Mouse (Mus musculus) cerebellum, adult 2 months (tissue): ENCODE measurements around the gene Tns1.

Experiments
- CTCF ChIP-seq: fragments of 200-500 bp; IDR thresholded peaks from 2 replicates; pipeline ENCODE4 v1.5.1; 2011; ENCODE audit warnings: low read depth, mild to moderate bottlenecking, control low read depth, low read length, moderate library complexity, borderline replicate concordance; ENCODE audit not compliant: insufficient read depth
- POLR2A ChIP-seq: fragments of 200-500 bp; IDR thresholded peaks from 2 replicates; pipeline ENCODE4 v1.6.1; 2011; ENCODE audit warnings: low read length, control low read depth, borderline replicate concordance; ENCODE audit not compliant: insufficient read depth

DNA sequence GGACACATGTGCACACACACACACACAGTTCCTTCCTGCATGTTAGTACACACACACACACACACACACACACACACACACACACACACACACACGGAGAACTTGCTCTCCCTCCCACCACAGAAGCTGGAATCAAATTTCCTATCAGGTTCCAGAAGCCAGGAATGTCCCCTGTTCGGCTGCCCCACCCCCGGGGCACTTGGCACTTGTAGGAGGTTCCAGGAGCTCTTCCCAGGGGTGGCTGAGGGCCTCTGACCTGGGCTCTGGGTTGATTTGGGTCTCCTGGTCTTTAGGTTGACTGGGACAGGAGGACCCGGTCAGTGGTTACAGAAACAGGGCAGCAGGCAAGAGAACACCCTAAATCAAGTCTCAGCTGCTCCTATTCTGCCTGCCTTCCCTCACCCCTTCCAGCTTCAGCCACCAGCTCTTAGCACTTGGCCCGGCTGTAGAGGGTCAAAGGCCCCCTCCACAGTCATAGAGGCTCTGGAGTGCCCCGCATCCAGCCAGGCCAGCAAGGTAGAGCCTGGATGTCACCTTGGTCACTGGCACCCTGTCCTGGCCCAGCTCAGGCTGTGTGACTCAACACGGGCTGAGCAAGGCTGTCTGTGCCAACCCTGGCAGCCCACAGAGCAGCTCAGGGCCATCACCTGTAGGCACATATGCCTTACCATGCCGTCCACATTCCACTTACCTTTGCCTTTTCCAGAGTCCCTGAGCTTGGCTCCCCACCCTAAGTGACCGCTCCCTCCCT, 55.0 kb downstream of the Tns1 start:
- TF ChIP-seq POLR2A (no peak), CTCF (no peak)
